Mouse (Mus musculus): ENCODE results near the gene Derl3. TPM values are rescaled to one million over a fixed set of nuclear protein-coding genes. Genes with fewer than 3 reads are reported as not detected.

Derl3 gene
- polyA plus RNA-seq, 1 experiment, result 1.7 TPM

- peak; percentile 83 for TF ChIP-seq POLR2A (IDR thresholded peaks at IDR 0.05; ENCODE audit: borderline replicate concordance, extremely low read depth, insufficient read depth, insufficient read length, poor library complexity, severe bottlenecking)
- TF ChIP-seq CTCF (IDR thresholded peaks at IDR 0.05; ENCODE audit: borderline replicate concordance, extremely low read depth, insufficient read depth, insufficient read length), result no peak
- peak; percentile 99 for DNase-seq (ENCODE audit: low read depth)
These were observed 28.0 kb downstream of the Derl3 start, which contains the start of gene Smarcb1 for GRCm38 (mm10) chr10:75921026-75921725. Gene Smarcb1, minus strand, starts transcription at chr10:75921617.

DNA sequence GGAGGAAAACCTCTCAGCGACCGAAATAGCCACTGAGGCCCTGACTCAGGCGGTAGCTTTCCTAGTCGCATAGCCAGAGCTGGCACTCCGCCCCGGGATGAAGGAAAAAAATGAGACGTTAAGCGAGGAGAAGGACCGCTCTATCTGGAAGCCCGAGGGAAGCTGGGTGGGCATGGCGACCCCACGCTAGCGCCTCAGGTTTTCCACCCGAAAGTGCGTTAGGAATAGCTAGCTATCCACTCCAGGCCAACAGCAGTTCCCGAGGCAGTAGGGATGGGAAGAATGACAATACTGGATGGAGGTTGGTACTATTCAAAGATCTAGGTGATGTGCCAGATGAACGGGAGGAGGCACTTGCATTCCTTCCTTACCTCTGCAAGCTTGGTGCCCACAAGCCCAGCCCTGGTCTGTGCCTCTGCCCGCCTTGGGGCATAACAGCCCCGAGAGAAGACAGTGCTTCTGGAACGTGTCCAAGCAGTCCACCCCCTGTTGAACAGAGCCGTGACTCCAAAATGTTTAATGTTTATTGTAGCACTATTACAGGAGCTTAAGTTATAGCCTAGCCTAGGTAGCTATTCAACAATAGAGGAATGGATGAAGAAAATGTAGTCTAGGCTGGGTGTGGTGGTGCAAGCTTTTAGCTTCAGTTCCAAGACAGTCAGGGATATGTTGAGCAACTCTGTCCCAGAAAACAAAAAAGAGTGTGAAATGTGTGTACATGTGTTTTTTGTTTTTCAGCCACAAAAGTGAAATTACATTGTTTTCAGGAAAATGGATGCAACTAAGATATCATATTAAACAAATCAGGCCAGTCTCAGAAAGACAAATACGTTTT lies 28.7 kb downstream of the Derl3 start:
- TF ChIP-seq CTCF (IDR thresholded peaks at IDR 0.05; ENCODE audit: borderline replicate concordance, extremely low read depth, insufficient read depth, insufficient read length) (no peak), POLR2A (IDR thresholded peaks at IDR 0.05; ENCODE audit: borderline replicate concordance, extremely low read depth, insufficient read depth, insufficient read length, poor library complexity, severe bottlenecking) (no peak)
- peak; percentile 56 for DNase-seq (ENCODE audit: low read depth)

DNA sequence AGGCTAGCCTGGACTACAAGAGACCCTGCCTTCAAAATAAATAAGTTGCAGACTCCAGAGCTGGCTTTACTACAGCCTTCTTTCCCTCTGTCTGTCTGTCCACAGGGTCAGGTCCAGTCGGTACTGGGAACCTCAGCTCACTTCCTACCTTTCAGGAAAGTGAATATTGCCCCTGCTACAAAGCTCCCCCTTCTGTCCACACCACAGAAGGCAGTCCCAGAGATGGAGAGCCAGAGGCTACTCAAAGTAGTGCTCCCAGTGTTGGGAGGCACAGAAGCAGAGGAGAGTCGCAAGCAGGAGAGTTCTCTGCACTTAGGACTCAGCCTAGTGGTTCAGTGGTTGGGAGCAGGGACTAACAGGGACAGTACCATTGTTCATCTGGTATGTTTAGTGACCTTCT lies 31.1 kb downstream of the Derl3 start:
- DNase-seq (ENCODE audit: low read depth), result no peak
- TF ChIP-seq CTCF (IDR thresholded peaks at IDR 0.05; ENCODE audit: borderline replicate concordance, extremely low read depth, insufficient read depth, insufficient read length), result no peak
- TF ChIP-seq POLR2A (IDR thresholded peaks at IDR 0.05; ENCODE audit: borderline replicate concordance, extremely low read depth, insufficient read depth, insufficient read length, poor library complexity, severe bottlenecking), result no peak

- no peak for DNase-seq (ENCODE audit: low read depth)
- TF ChIP-seq CTCF (IDR thresholded peaks at IDR 0.05; ENCODE audit: borderline replicate concordance, extremely low read depth, insufficient read depth, insufficient read length) (no peak), POLR2A (IDR thresholded peaks at IDR 0.05; ENCODE audit: borderline replicate concordance, extremely low read depth, insufficient read depth, insufficient read length, poor library complexity, severe bottlenecking) (no peak)
These were observed 33.2 kb downstream of the Derl3 start for GRCm38 (mm10) chr10:75926396-75926795.

- no peak for TF ChIP-seq CTCF (IDR thresholded peaks at IDR 0.05; ENCODE audit: borderline replicate concordance, extremely low read depth, insufficient read depth, insufficient read length)
- no peak for TF ChIP-seq POLR2A (IDR thresholded peaks at IDR 0.05; ENCODE audit: borderline replicate concordance, extremely low read depth, insufficient read depth, insufficient read length, poor library complexity, severe bottlenecking)
- peak; percentile 60 for DNase-seq (ENCODE audit: low read depth)
These were observed 37.1 kb downstream of the Derl3 start for GRCm38 (mm10) chr10:75930304-75930703.

DNA sequence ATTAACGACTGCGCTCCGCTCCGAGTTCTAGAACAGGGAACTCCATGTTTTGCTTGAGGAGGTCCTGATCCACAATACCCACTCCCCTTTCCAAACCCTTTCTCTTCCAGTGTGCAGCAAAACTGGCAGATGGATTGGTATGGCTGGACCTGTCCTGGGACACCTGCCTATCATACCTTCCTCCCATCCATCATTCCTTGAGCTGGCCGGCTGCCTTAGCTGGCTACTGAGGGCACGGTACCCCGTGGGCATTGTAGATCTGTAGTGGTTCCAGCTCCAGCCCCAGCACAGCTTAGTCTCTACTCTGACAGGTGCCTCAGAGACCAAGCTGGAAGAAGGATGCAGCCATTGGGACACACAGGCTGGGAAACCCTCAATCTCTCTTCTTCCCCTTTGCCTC lies 38.1 kb downstream of the Derl3 start:
- TF ChIP-seq POLR2A (IDR thresholded peaks at IDR 0.05; ENCODE audit: borderline replicate concordance, extremely low read depth, insufficient read depth, insufficient read length, poor library complexity, severe bottlenecking) (no peak), CTCF (IDR thresholded peaks at IDR 0.05; ENCODE audit: borderline replicate concordance, extremely low read depth, insufficient read depth, insufficient read length) (no peak)
- DNase-seq (ENCODE audit: low read depth), result no peak

- peak; percentile 68 for DNase-seq (ENCODE audit: low read depth)
- TF ChIP-seq POLR2A (IDR thresholded peaks at IDR 0.05; ENCODE audit: borderline replicate concordance, extremely low read depth, insufficient read depth, insufficient read length, poor library complexity, severe bottlenecking) (no peak), CTCF (IDR thresholded peaks at IDR 0.05; ENCODE audit: borderline replicate concordance, extremely low read depth, insufficient read depth, insufficient read length) (no peak)
These were observed 39.0 kb downstream of the Derl3 start for GRCm38 (mm10) chr10:75932081-75932678.

DNA sequence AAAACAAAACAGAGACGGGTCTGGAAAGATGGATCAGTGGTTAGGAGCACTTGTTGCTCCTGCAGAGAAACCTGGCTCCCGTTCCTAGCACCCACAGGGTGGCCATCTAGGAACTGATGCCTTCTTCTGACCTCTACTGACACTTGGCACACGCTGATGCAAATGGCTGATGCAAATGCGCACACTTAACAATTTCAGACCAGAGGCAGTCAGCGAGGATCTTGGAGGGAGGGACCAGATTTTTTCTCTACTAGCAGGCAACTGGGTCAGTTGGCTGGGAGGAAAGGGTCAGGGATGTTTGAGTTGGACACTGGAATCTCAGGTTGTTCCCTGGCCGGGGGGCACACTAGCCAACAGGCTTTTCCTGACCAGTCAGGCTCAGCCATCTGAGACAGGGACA lies 39.7 kb downstream of the Derl3 start, which contains the start of gene Chchd10:
Chchd10 (plus strand) TSS at position 240 of the 400 bp plus-strand sequence.
- no peak for TF ChIP-seq POLR2A (IDR thresholded peaks at IDR 0.05; ENCODE audit: borderline replicate concordance, extremely low read depth, insufficient read depth, insufficient read length, poor library complexity, severe bottlenecking)
- DNase-seq (ENCODE audit: low read depth), result no peak

DNA sequence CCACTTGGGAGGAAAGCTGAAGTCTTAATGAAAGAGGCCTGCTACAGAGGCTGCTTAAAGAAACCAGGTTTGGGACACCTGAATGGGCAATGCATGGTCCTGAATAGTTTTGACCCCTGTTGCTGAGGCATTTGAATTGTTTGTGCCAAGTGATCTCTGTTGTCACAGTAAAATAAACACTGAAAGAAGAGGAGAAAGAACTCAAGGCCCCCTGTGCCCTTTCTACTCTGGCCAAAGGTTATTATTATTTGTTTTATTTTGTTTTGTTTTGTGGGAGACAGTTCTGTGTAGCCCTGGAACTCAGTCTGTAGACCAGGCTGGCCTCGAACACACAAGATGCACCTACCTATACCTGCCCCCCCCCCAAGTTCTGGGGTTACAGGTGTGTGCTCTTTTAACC lies 41.8 kb downstream of the Derl3 start:
- TF ChIP-seq POLR2A (IDR thresholded peaks at IDR 0.05; ENCODE audit: borderline replicate concordance, extremely low read depth, insufficient read depth, insufficient read length, poor library complexity, severe bottlenecking) (no peak), CTCF (IDR thresholded peaks at IDR 0.05; ENCODE audit: borderline replicate concordance, extremely low read depth, insufficient read depth, insufficient read length) (no peak)
- no peak for DNase-seq (ENCODE audit: low read depth)

- DNase-seq (ENCODE audit: low read depth), result peak; percentile 82
- no peak for TF ChIP-seq CTCF (IDR thresholded peaks at IDR 0.05; ENCODE audit: borderline replicate concordance, extremely low read depth, insufficient read depth, insufficient read length)
- TF ChIP-seq POLR2A (IDR thresholded peaks at IDR 0.05; ENCODE audit: borderline replicate concordance, extremely low read depth, insufficient read depth, insufficient read length, poor library complexity, severe bottlenecking), result no peak
These were observed 42.7 kb downstream of the Derl3 start, which contains the start of gene Mmp11 for GRCm38 (mm10) chr10:75935680-75936541. Gene Mmp11, minus strand, starts transcription at chr10:75936496.
